Mouse (Mus musculus) limb, embryonic 10.5 days (tissue): ENCODE data around the gene Iba57. TPM values are rescaled to one million over a fixed set of nuclear protein-coding genes. Genes with fewer than 3 reads are reported as not detected.

Source experiments
- DNase-seq: peaks from one replicate; pipeline ENCODE4 v3.0.0-alpha.2; 2017; ENCODE audit warnings: low spot score
- H3K27ac ChIP-seq: fragments of 300-500 bp; sonication (generic); 2 replicates; pipeline ENCODE4 v1.5.1; 2016; ENCODE audit warnings: mild to moderate bottlenecking
- H3K27me3 ChIP-seq: fragments of 300-500 bp; sonication (generic); 2 replicates; pipeline ENCODE4 v1.6.1; 2016; ENCODE audit warnings: low read depth, mild to moderate bottlenecking; ENCODE audit not compliant: poor library complexity, severe bottlenecking
- H3K36me3 ChIP-seq: fragments of 300-500 bp; sonication (generic); 2 replicates; pipeline ENCODE4 v1.6.1; 2016; ENCODE audit warnings: mild to moderate bottlenecking, moderate library complexity
- H3K4me1 ChIP-seq: fragments of 300-500 bp; sonication (generic); 2 replicates; pipeline ENCODE4 v1.6.1; 2016
- H3K4me3 ChIP-seq: fragments of 300-500 bp; sonication (generic); 2 replicates; pipeline ENCODE4 v1.5.1; 2016; ENCODE audit warnings: mild to moderate bottlenecking, moderate library complexity
- H3K9me3 ChIP-seq: fragments of 300-500 bp; sonication (generic); replicated peaks from 2 replicates; pipeline ENCODE4 v1.6.1; 2016; ENCODE audit warnings: mild to moderate bottlenecking
- WGBS: fragments of 180-500 bp; shearing (Covaris S2); methylation state at CpG from one replicate; pipeline ENCODE4 v1.1.7; 2016; 5-methylcytosine and 5-hydroxymethylcytosine counted together
- polyA plus RNA-seq: library from polyadenylated mRNA; unstranded; fragments of >200 nt; fragmentation: Nextera tagmentation; extraction: Ambion mirVana; gene quantifications from 2 replicates; pipeline ENCODE4 v1.2.1, GENCODE M21; 2016

The Iba57 gene
- polyA plus RNA-seq, 1 experiment from 2014 or later = 3.3 TPM

DNA sequence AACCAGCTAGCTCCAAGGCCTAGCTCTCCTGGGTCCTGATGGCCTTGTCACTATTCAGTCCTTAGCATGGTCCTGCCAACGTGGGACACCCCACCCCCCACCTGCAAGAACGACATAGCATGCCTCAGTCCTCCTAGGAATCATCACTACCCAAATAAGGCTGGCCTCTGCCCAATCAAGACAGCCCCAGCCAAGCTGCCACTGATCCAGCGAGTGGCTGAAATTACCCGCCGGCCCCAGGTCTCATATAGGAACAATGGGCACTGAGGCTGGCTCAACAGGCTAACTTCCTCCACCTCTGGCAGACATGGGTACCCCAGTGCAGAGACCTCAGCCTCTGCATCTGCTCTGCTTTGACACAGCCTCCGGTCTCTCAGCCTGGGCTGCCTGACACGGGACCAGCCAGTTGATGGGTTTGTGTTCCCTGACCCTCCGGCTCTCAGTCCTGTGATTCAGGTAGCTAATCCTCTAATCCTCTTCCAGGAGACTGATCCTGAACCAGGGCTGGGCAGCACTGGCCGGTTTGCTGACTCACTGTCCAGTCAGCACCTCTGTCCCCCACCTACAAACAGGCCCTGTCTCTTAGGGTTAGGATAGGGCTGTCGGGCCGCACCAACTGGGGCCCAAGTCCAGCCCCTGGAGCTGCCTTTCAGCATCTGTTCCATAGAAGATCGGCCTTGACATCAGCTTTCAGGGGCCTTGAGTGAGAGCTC, 26.4 kb downstream of the Iba57 start:
- 75% methylated on average over 12 of the region's 12 CpGs for WGBS
- H3K36me3 ChIP-seq = no peaks in the 10 kb centered on the region
- peaks cover 88% of the 10 kb centered on the region for H3K27me3 ChIP-seq
- no peak for DNase-seq
- no peak overlapping the region for H3K4me3 ChIP-seq
- H3K9me3 ChIP-seq = no peaks in the 10 kb centered on the region
- H3K27ac ChIP-seq = no peak overlapping the region
- peaks cover 22% of the 10 kb centered on the region for H3K4me1 ChIP-seq

DNA sequence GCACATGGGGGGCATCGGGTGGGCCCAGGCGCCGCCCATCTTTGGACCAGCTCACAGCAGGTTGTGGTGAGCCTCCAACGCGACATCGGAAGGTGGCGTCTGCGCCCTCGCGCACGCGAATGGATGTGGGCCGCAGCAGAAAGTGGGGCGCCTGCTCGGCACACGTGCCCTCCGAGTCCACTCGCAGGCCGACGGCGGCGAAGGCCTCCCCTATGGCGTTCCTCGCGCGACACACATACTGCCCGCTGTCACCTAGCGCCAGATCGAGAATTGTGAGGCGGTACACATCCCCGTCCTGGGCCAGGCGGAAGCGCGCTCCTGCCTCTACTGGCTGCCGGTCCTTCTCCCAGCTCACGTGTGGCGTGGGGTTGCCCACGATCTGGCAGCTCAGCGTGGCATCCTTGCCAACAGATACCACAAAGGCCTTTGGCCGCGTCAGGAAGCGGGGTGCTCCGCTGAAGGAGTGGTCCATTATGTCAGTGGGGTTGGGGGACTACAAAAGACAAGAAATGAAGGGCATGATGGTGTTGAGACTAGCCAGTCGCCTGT, 27.6 kb downstream of the Iba57 start, which contains the start of gene Obscn:
TSS of gene Obscn (minus strand) at position 499 of the 549 bp plus-strand sequence.
- Histone ChIP-seq H3K27ac (no peak within 1 kb of the TSS), H3K27me3 (peaks cover 98% of the 10 kb centered on the region), H3K36me3 (no peaks in the 10 kb centered on the region), H3K9me3 (no peaks in the 10 kb centered on the region), H3K4me3 (peak within 1 kb of the TSS; percentile 31), H3K4me1 (peaks cover 19% of the 10 kb centered on the region)
- WGBS = 17% methylated on average over 44 of the region's 44 CpGs
- DNase-seq = peak; percentile 39

DNA sequence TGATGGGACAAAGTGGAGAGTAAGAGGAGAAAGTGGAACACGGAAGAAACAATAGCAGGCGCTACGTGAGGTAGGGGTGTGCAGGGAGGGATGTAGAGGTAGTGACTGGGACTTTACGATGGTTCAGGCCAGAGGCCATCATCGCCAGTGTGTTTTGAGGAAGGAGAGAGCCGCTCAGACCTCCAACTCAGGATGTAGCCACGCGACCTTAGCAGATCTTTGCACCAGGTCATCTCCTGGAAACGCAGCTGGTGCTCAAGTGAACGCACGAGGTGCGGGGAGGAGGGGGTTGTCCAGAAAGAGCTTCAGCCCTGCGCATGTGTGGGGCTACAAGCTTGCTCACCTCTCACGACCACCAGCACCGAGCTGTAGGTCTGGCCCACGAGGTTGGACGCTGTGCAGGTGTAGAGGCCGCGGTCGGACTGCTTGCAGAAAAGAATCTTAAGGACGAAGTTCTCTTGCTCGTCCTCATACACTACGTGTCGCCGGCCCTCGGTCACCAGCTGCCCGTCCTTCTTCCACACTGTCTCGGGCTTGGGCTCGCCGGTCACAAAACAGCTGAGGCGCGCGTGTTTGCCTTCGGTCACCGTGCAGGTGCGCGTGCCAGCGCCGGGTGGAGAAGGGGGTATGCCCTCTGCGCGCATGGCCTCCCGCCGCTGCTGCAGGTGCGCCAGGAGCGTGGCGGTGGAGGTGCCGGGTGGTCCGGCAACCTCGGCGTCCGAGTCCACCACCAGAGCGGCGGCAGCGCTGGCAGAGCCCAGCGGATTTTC, 28.3 kb downstream of the Iba57 start:
- Histone ChIP-seq H3K4me1 (peaks cover 19% of the 10 kb centered on the region), H3K4me3 (peak overlapping the region; percentile 31), H3K27me3 (peaks cover 97% of the 10 kb centered on the region), H3K27ac (no peak overlapping the region), H3K36me3 (no peaks in the 10 kb centered on the region), H3K9me3 (no peaks in the 10 kb centered on the region)
- WGBS = 10% methylated on average over 55 of the region's 55 CpGs
- DNase-seq = no peak

DNA sequence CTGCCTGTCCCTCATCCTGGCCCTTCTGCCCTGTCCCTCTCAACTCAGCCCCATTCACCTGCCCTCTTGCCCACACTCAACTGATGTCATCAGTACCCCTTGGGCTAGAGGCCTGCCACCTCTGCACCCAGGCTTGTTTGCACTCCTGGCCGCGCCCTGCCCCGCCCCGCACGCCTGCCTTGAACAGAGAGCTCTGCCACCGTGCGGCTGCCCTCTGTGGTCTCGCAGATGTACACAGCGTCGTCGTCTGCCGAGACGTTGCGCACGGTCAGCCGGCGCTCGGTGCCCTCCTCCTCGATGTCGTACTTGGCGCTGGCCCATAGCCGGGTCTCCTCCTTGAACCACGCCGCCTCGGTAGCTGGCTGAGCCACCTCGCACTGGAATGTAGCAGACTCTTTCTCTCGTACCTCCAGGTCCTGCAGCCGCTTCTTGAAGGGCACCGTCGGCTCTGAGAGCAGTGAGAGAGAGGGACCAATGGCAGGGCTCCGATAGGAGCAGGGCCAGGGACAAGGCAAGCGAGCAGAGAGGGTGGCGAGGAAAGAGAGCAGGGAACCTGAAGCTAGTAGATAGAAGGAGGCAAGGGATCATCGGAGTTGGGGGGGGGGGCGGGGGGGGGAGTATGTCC, 29.1 kb downstream of the Iba57 start:
- Histone ChIP-seq H3K9me3 (no peaks in the 10 kb centered on the region), H3K27ac (no peak overlapping the region), H3K27me3 (peaks cover 93% of the 10 kb centered on the region), H3K36me3 (no peaks in the 10 kb centered on the region), H3K4me3 (peak overlapping the region; percentile 4; the same call in 1 of the 2 replicates), H3K4me1 (peaks cover 19% of the 10 kb centered on the region)
- 8% methylated on average over 34 of the region's 35 CpGs for WGBS
- DNase-seq = peak; percentile 38

DNA sequence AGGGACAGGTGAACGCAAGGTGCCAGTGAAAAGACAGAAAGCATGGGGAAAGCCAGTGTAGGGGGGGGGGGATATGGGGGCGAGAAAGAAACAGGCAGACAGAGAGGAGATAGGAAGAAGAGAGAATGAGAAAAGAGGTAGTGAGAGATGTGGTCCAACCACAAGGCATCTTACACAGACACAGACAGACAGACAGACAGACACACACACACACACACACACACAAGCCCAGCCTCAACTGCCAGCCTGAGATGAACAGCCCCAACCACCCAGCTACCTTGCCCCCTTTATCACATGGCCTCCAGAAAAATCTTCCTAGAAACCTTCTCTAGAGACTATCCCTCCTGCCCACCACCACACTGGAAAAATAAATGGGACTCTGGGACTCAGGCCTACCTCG, 31.5 kb downstream of the Iba57 start:
- H3K4me3 ChIP-seq = no peak overlapping the region
- H3K27me3 ChIP-seq = peaks cover 71% of the 10 kb centered on the region
- 77% methylated on average over 2 of the region's 3 CpGs for WGBS

DNA sequence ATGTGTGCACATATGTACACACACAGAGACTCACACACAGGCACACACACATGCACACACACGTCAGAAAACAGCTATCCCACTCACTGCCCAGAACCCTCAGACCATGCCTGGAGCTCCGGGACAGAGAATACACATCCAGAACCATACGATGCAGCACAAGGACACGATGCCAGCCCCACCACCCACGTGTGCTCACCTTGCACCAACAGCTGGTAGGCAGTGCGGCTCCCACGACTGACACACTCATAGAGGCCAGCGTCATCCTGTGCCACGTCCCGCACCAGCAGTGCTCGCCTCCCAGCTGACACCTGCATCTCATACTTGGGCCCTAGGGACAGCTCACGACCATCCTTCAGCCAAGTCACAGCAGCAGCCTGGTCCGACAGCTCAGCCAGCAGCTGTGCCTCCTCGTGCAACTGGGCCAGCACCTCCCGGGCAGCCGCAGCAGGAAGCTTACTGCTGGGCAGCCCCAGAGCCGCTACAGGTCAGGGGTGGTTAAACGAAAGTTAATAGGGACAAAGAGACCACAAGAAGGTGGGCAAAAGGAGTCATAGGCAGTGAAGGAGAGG, 32.1 kb downstream of the Iba57 start:
- DNase-seq = no peak
- Histone ChIP-seq H3K27ac (no peak overlapping the region), H3K27me3 (peaks cover 65% of the 10 kb centered on the region), H3K36me3 (no peaks in the 10 kb centered on the region), H3K4me1 (peaks cover 16% of the 10 kb centered on the region), H3K4me3 (no peak overlapping the region), H3K9me3 (no peaks in the 10 kb centered on the region)
- WGBS = 76% methylated on average over 18 of the region's 18 CpGs

More for the DNA sequence above, 31.5 kb downstream of the Iba57 start:
- H3K36me3 ChIP-seq = no peaks in the 10 kb centered on the region
- H3K9me3 ChIP-seq = no peaks in the 10 kb centered on the region
- H3K4me1 ChIP-seq = peaks cover 16% of the 10 kb centered on the region
- H3K27ac ChIP-seq = no peak overlapping the region
- DNase-seq = no peak

DNA sequence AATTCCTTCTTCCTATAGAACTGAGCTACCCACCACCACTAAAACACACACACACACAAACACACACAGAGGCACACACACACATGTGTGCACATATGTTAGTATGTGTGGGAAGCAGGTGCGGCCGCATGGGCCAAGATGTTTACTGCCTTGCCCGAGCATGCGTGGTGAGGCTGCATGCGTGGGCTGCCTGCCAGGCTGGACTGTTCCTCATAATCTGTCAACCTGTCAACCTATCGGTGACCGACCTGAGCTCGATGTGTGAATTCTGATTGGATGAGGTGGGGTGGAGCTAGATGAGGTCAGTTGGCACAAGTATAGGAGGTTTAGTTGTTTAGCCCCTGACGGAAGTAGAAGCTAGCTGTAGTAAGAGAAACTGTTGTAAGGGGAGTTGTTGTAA, 32.8 kb downstream of the Iba57 start:
- Histone ChIP-seq H3K27me3 (peaks cover 58% of the 10 kb centered on the region), H3K4me1 (peaks cover 12% of the 10 kb centered on the region), H3K9me3 (no peaks in the 10 kb centered on the region), H3K36me3 (no peaks in the 10 kb centered on the region), H3K27ac (no peak overlapping the region), H3K4me3 (no peak overlapping the region)
- 92% methylated on average over 9 of the region's 9 CpGs for WGBS
- DNase-seq = no peak

DNA sequence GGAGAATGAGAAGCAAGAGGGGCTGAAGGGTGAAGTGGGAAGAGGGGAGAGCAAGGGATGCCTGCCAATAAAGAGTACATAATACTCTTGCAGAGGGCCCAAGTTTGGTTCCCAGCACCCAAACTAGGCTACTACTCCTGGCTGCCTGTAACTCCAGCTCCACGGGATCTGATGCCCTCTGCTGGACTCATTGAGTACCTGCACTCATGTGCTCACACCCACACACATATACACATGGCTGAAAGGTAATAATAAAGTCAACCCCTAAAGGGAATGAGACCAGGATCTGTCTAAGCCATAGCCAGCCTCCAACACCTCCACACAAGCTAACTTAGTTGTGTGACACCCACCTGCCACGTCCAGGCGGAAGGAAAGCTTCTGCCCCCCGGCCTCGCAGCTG, 57.6 kb downstream of the Iba57 start:
- WGBS = 95% methylated on average over 5 of the region's 5 CpGs
- H3K9me3 ChIP-seq = 0 out of 2 replicates have a peak, but pooled peaks cover 3% of the 10 kb centered on the region
- no peak overlapping the region for H3K27ac ChIP-seq
- DNase-seq = no peak
- H3K4me1 ChIP-seq = no peaks in the 10 kb centered on the region
- H3K36me3 ChIP-seq = no peaks in the 10 kb centered on the region
- H3K4me3 ChIP-seq = no peak overlapping the region
- no peaks in the 10 kb centered on the region for H3K27me3 ChIP-seq

Other genes with a start within 250 kb of the Iba57 start
- 0.05 TPM in 1 of 2 replicates, not detected in the other for gene Btnl10, start 245.8 kb downstream of the Iba57 start, polyA plus RNA-seq
- gene Rnf187, start 224.8 kb downstream of the Iba57 start, polyA plus RNA-seq = 222 and 238 TPM in 2 replicates
- gene Hist3h2ba, start 214.8 kb downstream of the Iba57 start, polyA plus RNA-seq = 3.2 and 4.5 TPM in 2 replicates
- gene Hist3h2a, start 209.1 kb downstream of the Iba57 start, polyA plus RNA-seq = 8.4 and 11.3 TPM in 2 replicates
- 0.31 and 0.35 TPM in 2 replicates for gene Trim17, start 209.1 kb downstream of the Iba57 start, polyA plus RNA-seq
- 17.8 and 20.7 TPM in 2 replicates for gene Trim11, start 185.6 kb downstream of the Iba57 start, polyA plus RNA-seq
- 0.11 and 0.13 TPM in 2 replicates for gene Obscn, start 27.3 kb downstream of the Iba57 start, polyA plus RNA-seq
- 0.23 TPM in 1 of 2 replicates, not detected in the other for gene Gjc2, start 19.5 kb upstream of the Iba57 start, polyA plus RNA-seq
- gene Guk1, start 28.5 kb upstream of the Iba57 start, polyA plus RNA-seq = 145 and 155 TPM in 2 replicates
- 123 and 131 TPM in 2 replicates for gene Mrpl55, start 38.7 kb upstream of the Iba57 start, polyA plus RNA-seq
- 35.1 and 40.2 TPM in 2 replicates for gene 2310033P09Rik, start 44.6 kb upstream of the Iba57 start, polyA plus RNA-seq
- gene Arf1, start 64.5 kb upstream of the Iba57 start, polyA plus RNA-seq = 648 and 692 TPM in 2 replicates
- 0.14 and 0.53 TPM in 2 replicates for gene Wnt3a, start 127.0 kb upstream of the Iba57 start, polyA plus RNA-seq
- 1.2 and 1.8 TPM in 2 replicates for gene Wnt9a, start 143.2 kb upstream of the Iba57 start, polyA plus RNA-seq
- not detected in 2 replicates for gene Prss38, start 211.9 kb upstream of the Iba57 start, polyA plus RNA-seq